Mouse (Mus musculus): ENCODE results near the gene Pitpnm2. TPM values are rescaled to one million over a fixed set of nuclear protein-coding genes. Genes with fewer than 3 reads are reported as not detected.

The Pitpnm2 gene
- total RNA-seq, 2 experiments from 2014 or later = 125 to 126 TPM

- no peak for DNase-seq (ENCODE audit: low spot score in 2 of 2)
Measured at GRCm38 (mm10) chr5:124100128-124101044, 149.2 kb downstream of the Pitpnm2 start.

- no peak for DNase-seq (ENCODE audit: low spot score in 2 of 2)
Measured at GRCm38 (mm10) chr5:124098923-124099322, 150.6 kb downstream of the Pitpnm2 start.

- DNase-seq (ENCODE audit: low spot score in 2 of 2) = peak; percentile 97
Measured at GRCm38 (mm10) chr5:124095596-124096232, 153.8 kb downstream of the Pitpnm2 start, which contains the start of gene Abcb9. Gene Abcb9 (minus strand): TSS chr5:124095798.

GRCm38 (mm10) chr5:124095077-124095581, 154.4 kb downstream of the Pitpnm2 start:
- DNase-seq (ENCODE audit: low spot score in 2 of 2) = peak in 1 of 2 experiments; percentile 45

GRCm38 (mm10) chr5:124093852-124094604, 155.5 kb downstream of the Pitpnm2 start:
- DNase-seq (ENCODE audit: low spot score in 2 of 2) = peak in 1 of 2 experiments; percentile 35

GRCm38 (mm10) chr5:124093120-124093794, 156.3 kb downstream of the Pitpnm2 start:
- DNase-seq (ENCODE audit: low spot score in 2 of 2) = peak; percentile 65 to 70

- no peak for DNase-seq (ENCODE audit: low spot score in 2 of 2)
Measured at GRCm38 (mm10) chr5:124091951-124092406, 157.6 kb downstream of the Pitpnm2 start.

GRCm38 (mm10) chr5:124089868-124090267, 159.7 kb downstream of the Pitpnm2 start:
- no peak for DNase-seq (ENCODE audit: low spot score in 2 of 2)

GRCm38 (mm10) chr5:124086876-124087275, 162.7 kb downstream of the Pitpnm2 start:
- no peak for DNase-seq (ENCODE audit: low spot score in 2 of 2)

GRCm38 (mm10) chr5:124085513-124085912, 164.0 kb downstream of the Pitpnm2 start:
- no peak for DNase-seq (ENCODE audit: low spot score in 2 of 2)

- peak; percentile 90 to 93 for DNase-seq (ENCODE audit: low spot score in 2 of 2)
Measured at GRCm38 (mm10) chr5:124084588-124085173, 164.9 kb downstream of the Pitpnm2 start.

GRCm38 (mm10) chr5:124083850-124084587, 165.5 kb downstream of the Pitpnm2 start:
- DNase-seq (ENCODE audit: low spot score in 2 of 2) = no peak

GRCm38 (mm10) chr5:124082941-124083688, 166.4 kb downstream of the Pitpnm2 start:
- DNase-seq (ENCODE audit: low spot score in 2 of 2) = no peak

GRCm38 (mm10) chr5:124082447-124082846, 167.1 kb downstream of the Pitpnm2 start:
- no peak for DNase-seq (ENCODE audit: low spot score in 2 of 2)

GRCm38 (mm10) chr5:124079880-124080279, 169.7 kb downstream of the Pitpnm2 start:
- DNase-seq (ENCODE audit: low spot score in 2 of 2) = no peak

GRCm38 (mm10) chr5:124078794-124079416, 170.7 kb downstream of the Pitpnm2 start:
- DNase-seq (ENCODE audit: low spot score in 2 of 2) = peak; percentile 79 to 80

- no peak for DNase-seq (ENCODE audit: low spot score in 2 of 2)
Measured at GRCm38 (mm10) chr5:124077856-124078460, 171.6 kb downstream of the Pitpnm2 start.

- no peak for DNase-seq (ENCODE audit: low spot score in 2 of 2)
Measured at GRCm38 (mm10) chr5:124077241-124077640, 172.3 kb downstream of the Pitpnm2 start.
